Mouse (Mus musculus) neural tube, embryonic 13.5 days (tissue): ENCODE measurements at regions not wholly inside any gene's neighbourhood (a gene's known extent, or its start where the extent isn't known, plus 50 kb on each side); places are given as distances from the start of the nearest gene placed in this dataset.
"Not testable (repeated sequence)": the region's sequence is repeated elsewhere in the genome, so short reads cannot be mapped to it uniquely, and the experiment has no call there.

Experiments used
- ATAC-seq: fragments of 200-750 bp; cut with Nextera tagmentation; 2 replicates; pipeline ENCODE4 v1.8.0; 2017; ENCODE audit warnings: low read depth, mild to moderate bottlenecking, moderate TSS enrichment, moderate library complexity
- H3K27ac ChIP-seq: fragments of 300-500 bp; sonication (generic); replicated peaks from 2 replicates; pipeline ENCODE4 v1.5.1; 2015; ENCODE audit warnings: moderate library complexity, mild to moderate bottlenecking, inconsistent platforms
- H3K27me3 ChIP-seq: fragments of 300-500 bp; sonication (generic); 2 replicates; pipeline ENCODE4 v1.6.1; 2015; ENCODE audit warnings: mild to moderate bottlenecking, inconsistent platforms
- H3K36me3 ChIP-seq: fragments of 300-500 bp; sonication (generic); 2 replicates; pipeline ENCODE4 v1.6.1; 2015; ENCODE audit warnings: mild to moderate bottlenecking, inconsistent platforms
- H3K4me1 ChIP-seq: fragments of 300-500 bp; sonication (generic); replicated peaks from 2 replicates; pipeline ENCODE4 v1.6.1; 2015; ENCODE audit warnings: inconsistent platforms
- H3K4me2 ChIP-seq: fragments of 300-500 bp; sonication (generic); 2 replicates; pipeline ENCODE4 v1.6.1; 2015; ENCODE audit warnings: inconsistent platforms, mild to moderate bottlenecking, moderate library complexity
- H3K4me3 ChIP-seq: fragments of 300-500 bp; sonication (generic); 2 replicates; pipeline ENCODE4 v1.5.1; 2015; ENCODE audit warnings: mild to moderate bottlenecking, inconsistent platforms
- H3K9ac ChIP-seq: fragments of 300-500 bp; sonication (generic); 2 replicates; pipeline ENCODE4 v1.6.1; 2015; ENCODE audit warnings: moderate library complexity, mild to moderate bottlenecking, inconsistent platforms
- H3K9me3 ChIP-seq: fragments of 300-500 bp; sonication (generic); 2 replicates; pipeline ENCODE4 v1.6.1; 2016; ENCODE audit warnings: inconsistent platforms
- WGBS: fragments of 180-500 bp; shearing (Covaris S2); methylation state at CpG from one replicate; pipeline ENCODE4 v1.1.7; 2015; 5-methylcytosine and 5-hydroxymethylcytosine counted together

GRCm38 (mm10) chr13:70096430-70097301 is 294.5 kb downstream of the Med10 start:
- Histone ChIP-seq H3K4me3 (no peak overlapping the region), H3K9me3 (no peaks in the 10 kb centered on the region), H3K27ac (peak overlapping the region; percentile 79), H3K4me2 (no peak overlapping the region), H3K36me3 (no peaks in the 10 kb centered on the region), H3K9ac (no peak overlapping the region), H3K4me1 (peaks cover 35% of the 10 kb centered on the region), H3K27me3 (no peaks in the 10 kb centered on the region)
- 35% methylated on average over 7 of the region's 7 CpGs for WGBS
- peak; percentile 86 for ATAC-seq

DNA sequence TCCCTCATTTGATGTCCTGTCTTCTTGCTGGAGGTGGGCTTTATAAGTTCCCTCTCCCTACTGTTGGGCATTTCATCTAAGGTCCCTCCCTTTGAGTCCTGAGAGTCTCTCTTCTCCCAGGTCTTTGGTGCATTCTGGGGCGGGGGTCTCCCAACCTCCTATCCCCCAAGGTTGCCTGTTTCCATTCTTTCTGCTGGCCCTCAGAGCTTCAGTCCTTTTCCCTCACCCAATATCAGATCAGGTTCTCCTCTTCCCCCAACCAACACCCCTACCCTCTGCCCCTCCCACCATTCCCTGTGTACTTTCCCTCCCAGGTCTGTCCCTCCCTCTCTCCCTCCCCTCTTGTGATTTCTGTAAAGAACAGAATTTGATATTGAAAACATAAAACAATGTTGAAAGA is 297.9 kb downstream of the Med10 start:
- not testable (repeated sequence) for H3K9ac ChIP-seq, H3K4me2 ChIP-seq, ATAC-seq, H3K36me3 ChIP-seq, H3K27ac ChIP-seq, H3K27me3 ChIP-seq, H3K9me3 ChIP-seq, H3K4me3 ChIP-seq
- WGBS, result 65% methylated on average over 1 of the region's 1 CpGs
- H3K4me1 ChIP-seq, result peaks cover 15% of the 10 kb centered on the region; the same call in 1 of the 2 replicates

DNA sequence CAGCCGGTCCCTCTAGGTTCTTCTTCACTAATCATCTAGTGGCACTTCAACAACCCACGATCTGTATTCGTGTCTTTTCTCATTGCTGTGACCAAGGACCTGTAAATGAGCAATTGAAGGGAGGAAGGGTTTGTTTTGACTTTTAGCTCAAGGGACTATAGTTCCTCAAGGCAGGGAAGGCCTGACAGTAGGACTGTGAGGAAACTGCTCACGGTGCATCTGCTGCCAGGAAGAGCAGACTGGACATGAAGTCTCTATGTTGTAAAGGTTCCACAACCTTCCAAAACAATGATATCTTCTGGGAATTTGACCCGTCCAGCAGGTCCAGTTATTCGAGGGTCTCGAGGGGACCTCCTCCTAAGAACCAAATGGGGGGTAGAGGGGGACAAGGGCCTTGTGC is 300.8 kb downstream of the Med10 start:
- Histone ChIP-seq H3K36me3 (no peaks in the 10 kb centered on the region), H3K4me1 (no peaks in the 10 kb centered on the region), H3K27me3 (no peaks in the 10 kb centered on the region), H3K4me2 (no peak overlapping the region), H3K27ac (no peak overlapping the region), H3K9ac (no peak overlapping the region), H3K9me3 (no peaks in the 10 kb centered on the region), H3K4me3 (no peak overlapping the region)
- WGBS, result 87% methylated on average over 7 of the region's 7 CpGs
- ATAC-seq, result no peak

- not testable (repeated sequence) for ATAC-seq, H3K4me2 ChIP-seq, H3K36me3 ChIP-seq, H3K4me3 ChIP-seq, H3K27ac ChIP-seq, H3K9me3 ChIP-seq, H3K9ac ChIP-seq, H3K27me3 ChIP-seq, H3K4me1 ChIP-seq
- 87% methylated on average over 10 of the region's 10 CpGs for WGBS
Observed at GRCm38 (mm10) chr13:70103491-70103890, 301.3 kb downstream of the Med10 start.

- no peak overlapping the region for H3K9ac ChIP-seq
- H3K4me3 ChIP-seq, result no peak overlapping the region
- no peak overlapping the region for H3K27ac ChIP-seq
- 92% methylated on average over 4 of the region's 4 CpGs for WGBS
- ATAC-seq, result no peak
- no peaks in the 10 kb centered on the region for H3K4me1 ChIP-seq
- H3K36me3 ChIP-seq, result no peaks in the 10 kb centered on the region
- no peaks in the 10 kb centered on the region for H3K9me3 ChIP-seq
- H3K27me3 ChIP-seq, result no peaks in the 10 kb centered on the region
- H3K4me2 ChIP-seq, result no peak overlapping the region
Observed at GRCm38 (mm10) chr13:70103903-70104302, 301.7 kb downstream of the Med10 start.

DNA sequence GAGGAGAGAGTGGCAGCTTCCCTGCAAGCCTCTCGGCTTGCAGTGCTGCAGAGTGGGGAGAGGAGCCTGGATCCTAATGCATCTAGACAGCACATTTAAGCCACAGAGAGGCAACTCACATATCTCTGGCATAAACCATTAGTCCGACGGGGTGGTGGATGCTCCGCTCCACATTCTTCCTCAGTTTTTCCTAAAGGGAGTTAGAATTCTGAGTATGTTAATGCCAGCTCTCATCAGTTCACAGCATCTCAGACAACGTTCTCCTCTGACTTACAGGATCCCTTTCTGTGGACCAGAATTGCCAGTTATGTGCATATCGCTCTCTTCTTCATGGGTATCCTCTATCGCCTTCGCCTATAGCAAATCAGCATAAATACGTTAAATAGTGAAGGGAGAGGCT is 313.4 kb downstream of the Med10 start:
- Histone ChIP-seq H3K27ac (0 out of 2 replicates have a peak overlapping the region, but pooled peaks have one; percentile 18), H3K9ac (no peak overlapping the region), H3K27me3 (no peaks in the 10 kb centered on the region), H3K36me3 (no peaks in the 10 kb centered on the region), H3K4me2 (no peak overlapping the region), H3K9me3 (no peaks in the 10 kb centered on the region), H3K4me3 (no peak overlapping the region), H3K4me1 (no peaks in the 10 kb centered on the region)
- no peak for ATAC-seq
- WGBS, result 84% methylated on average over 9 of the region's 9 CpGs

DNA sequence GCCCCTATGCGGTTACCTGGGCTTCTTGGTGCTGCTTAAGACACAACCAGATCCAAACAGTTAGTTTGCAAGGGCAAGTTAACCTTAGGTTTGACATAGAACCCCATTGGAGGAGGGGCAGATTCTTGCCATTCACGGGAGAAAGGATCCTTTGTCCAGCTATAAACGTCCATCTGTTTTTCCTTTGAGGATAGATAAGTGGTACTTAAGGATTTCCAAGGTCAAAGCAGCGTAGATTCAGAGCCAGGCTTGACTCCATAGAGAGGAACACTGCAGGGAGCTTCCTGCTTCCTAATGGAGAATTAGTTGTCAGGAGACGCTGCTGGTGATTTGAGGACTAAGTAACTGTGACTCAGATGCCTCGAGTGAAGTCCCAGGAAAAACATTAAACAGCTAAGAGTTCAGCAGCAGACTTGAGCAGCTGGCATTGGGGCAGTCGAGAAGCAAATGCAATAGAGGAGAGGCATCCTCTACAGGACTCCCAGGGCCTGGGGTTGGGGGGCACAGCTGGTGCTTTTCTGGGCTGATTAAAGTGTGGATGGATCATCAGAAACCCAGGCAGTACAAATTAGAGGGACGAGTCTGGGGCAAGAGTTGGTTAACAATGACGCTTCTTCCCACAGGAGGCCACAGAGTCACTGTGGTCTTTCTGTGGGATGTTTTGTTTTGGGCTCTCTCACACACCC is 322.8 kb downstream of the Med10 start:
- H3K9ac ChIP-seq, result no peak overlapping the region
- no peak overlapping the region for H3K4me2 ChIP-seq
- H3K9me3 ChIP-seq, result no peaks in the 10 kb centered on the region
- H3K4me1 ChIP-seq, result peaks cover 18% of the 10 kb centered on the region
- H3K4me3 ChIP-seq, result no peak overlapping the region
- H3K27me3 ChIP-seq, result no peaks in the 10 kb centered on the region
- ATAC-seq, result no peak
- no peaks in the 10 kb centered on the region for H3K36me3 ChIP-seq
- no peak overlapping the region for H3K27ac ChIP-seq
- WGBS, result 21% methylated on average over 9 of the region's 9 CpGs

DNA sequence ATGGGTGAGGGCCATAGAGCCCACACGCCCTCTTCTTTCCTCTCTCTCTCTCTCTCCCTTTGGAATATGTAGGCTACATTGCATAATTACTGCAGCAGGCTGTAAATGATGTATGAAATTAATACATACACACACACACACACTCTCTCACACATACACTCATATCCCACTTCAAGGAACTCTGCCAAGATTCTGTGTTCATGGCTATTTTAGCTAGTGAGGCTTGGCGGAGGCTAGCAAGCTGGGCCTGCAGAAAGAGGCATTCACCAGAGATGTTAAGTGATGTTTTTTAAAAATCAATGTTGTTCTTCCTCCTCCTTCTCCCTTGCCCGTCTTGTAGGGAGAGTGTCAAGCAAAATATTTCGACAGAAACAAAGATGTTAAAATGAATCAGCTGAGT is 325.1 kb downstream of the Med10 start:
- Histone ChIP-seq H3K27ac (no peak overlapping the region), H3K36me3 (no peaks in the 10 kb centered on the region), H3K9me3 (no peaks in the 10 kb centered on the region), H3K4me2 (no peak overlapping the region), H3K27me3 (no peaks in the 10 kb centered on the region), H3K4me1 (peaks cover 10% of the 10 kb centered on the region), H3K9ac (no peak overlapping the region), H3K4me3 (no peak overlapping the region)
- 86% methylated on average over 4 of the region's 4 CpGs for WGBS
- ATAC-seq, result no peak

DNA sequence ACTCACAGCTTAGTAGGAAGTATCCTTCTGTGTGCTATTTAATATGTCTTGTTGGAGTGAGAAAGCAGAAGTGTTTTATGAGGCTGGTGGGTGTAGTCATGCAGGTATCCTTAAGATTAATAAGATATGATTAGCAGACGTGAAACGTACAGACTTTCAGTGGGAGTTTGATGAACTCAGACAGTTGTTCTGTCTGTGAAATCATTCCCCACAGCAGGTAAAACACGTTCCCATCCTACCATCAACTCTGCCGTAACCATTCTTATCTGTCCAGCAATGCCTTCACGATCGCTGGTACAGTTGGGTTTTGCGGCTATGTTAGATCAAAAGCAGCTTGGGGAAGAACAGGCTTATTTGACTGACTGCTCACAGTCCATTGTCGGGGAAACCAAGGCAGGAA is 332.3 kb downstream of the Med10 start:
- Histone ChIP-seq H3K9me3 (no peaks in the 10 kb centered on the region), H3K36me3 (no peaks in the 10 kb centered on the region), H3K27me3 (no peaks in the 10 kb centered on the region), H3K4me1 (no peaks in the 10 kb centered on the region), H3K4me2 (no peak overlapping the region), H3K27ac (no peak overlapping the region), H3K4me3 (no peak overlapping the region), H3K9ac (no peak overlapping the region)
- no peak for ATAC-seq
- 87% methylated on average over 8 of the region's 8 CpGs for WGBS

- Histone ChIP-seq H3K9ac (no peak overlapping the region), H3K4me3 (no peak overlapping the region), H3K36me3 (no peaks in the 10 kb centered on the region), H3K4me2 (no peak overlapping the region), H3K27ac (no peak overlapping the region), H3K27me3 (no peaks in the 10 kb centered on the region), H3K4me1 (no peaks in the 10 kb centered on the region), H3K9me3 (no peaks in the 10 kb centered on the region)
- no peak for ATAC-seq
- 74% methylated on average over 1 of the region's 1 CpGs for WGBS
Observed at GRCm38 (mm10) chr13:70136209-70136608, 334.0 kb downstream of the Med10 start.

GRCm38 (mm10) chr13:70144461-70144860 is 342.3 kb downstream of the Med10 start:
- H3K9ac ChIP-seq, result no peak overlapping the region
- H3K4me2 ChIP-seq, result no peak overlapping the region
- H3K36me3 ChIP-seq, result no peaks in the 10 kb centered on the region
- ATAC-seq, result no peak
- no peaks in the 10 kb centered on the region for H3K27me3 ChIP-seq
- peaks cover 8% of the 10 kb centered on the region for H3K4me1 ChIP-seq
- WGBS, result 96% methylated on average over 4 of the region's 4 CpGs
- H3K9me3 ChIP-seq, result no peaks in the 10 kb centered on the region
- H3K4me3 ChIP-seq, result no peak overlapping the region
- no peak overlapping the region for H3K27ac ChIP-seq

DNA sequence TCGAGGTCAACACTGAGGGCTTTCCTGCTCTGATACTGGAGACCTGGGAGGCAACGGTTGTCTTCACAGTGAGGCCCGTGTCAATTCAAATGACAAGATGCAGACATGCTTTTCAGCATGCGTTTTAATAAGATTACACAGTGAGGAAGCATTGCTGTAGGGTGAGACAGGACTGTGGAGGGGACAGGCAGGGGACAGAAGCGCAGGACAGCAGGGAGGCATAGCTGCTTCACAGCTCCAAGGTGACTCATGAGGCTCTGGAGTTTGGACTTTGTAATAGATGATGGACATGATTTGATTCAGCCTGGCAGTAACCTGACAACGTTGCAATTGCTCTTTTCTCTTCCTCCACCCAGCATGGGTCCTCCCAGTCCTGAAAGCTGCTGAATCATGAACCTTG is 343.3 kb downstream of the Med10 start:
- Histone ChIP-seq H3K27ac (no peak overlapping the region), H3K4me2 (no peak overlapping the region), H3K4me3 (no peak overlapping the region), H3K9me3 (no peaks in the 10 kb centered on the region), H3K27me3 (no peaks in the 10 kb centered on the region), H3K9ac (no peak overlapping the region), H3K36me3 (no peaks in the 10 kb centered on the region), H3K4me1 (peaks cover 17% of the 10 kb centered on the region)
- no peak for ATAC-seq
- 75% methylated on average over 6 of the region's 6 CpGs for WGBS
